Mouse (Mus musculus): ENCODE data around the gene Dab1.

DNA sequence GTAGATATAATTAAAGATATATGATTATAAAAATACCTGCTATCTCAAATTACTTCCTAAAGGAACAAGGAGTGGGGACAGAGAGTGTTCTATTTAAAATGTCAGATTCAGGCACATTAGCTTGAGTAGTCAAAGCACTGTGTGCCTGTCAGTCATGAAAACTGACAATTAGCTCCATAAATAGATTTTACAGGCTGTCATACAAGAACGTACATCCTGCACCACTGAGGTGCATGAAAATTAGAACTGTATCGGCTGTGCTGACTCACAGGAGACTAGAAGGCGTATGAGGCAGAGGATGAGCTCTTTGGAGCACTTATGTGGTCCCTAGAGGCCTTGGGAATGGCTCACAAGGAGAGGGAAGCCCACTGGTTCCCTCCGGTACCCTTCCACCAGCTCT is 882.1 kb downstream of the Dab1 start:
- TF ChIP-seq CTCF (IDR thresholded peaks at IDR 0.05; ENCODE audit: borderline replicate concordance, insufficient read depth, low read depth, low read length), result no peak
- no peak for TF ChIP-seq POLR2A (IDR thresholded peaks at IDR 0.05; ENCODE audit: borderline replicate concordance, insufficient read depth, low read length)
